Mouse (Mus musculus) right cerebral cortex, postnatal 14 days (tissue): Measurements from ENCODE around the gene Wbp4.
"Not testable (repeated sequence)": the region's sequence is repeated elsewhere in the genome, so short reads cannot be mapped to it uniquely, and the experiment has no call there.

ENCODE experiments used
- DNase-seq: peaks from one replicate; pipeline ENCODE4 v3.0.0; 2022

The Wbp4 gene

DNA sequence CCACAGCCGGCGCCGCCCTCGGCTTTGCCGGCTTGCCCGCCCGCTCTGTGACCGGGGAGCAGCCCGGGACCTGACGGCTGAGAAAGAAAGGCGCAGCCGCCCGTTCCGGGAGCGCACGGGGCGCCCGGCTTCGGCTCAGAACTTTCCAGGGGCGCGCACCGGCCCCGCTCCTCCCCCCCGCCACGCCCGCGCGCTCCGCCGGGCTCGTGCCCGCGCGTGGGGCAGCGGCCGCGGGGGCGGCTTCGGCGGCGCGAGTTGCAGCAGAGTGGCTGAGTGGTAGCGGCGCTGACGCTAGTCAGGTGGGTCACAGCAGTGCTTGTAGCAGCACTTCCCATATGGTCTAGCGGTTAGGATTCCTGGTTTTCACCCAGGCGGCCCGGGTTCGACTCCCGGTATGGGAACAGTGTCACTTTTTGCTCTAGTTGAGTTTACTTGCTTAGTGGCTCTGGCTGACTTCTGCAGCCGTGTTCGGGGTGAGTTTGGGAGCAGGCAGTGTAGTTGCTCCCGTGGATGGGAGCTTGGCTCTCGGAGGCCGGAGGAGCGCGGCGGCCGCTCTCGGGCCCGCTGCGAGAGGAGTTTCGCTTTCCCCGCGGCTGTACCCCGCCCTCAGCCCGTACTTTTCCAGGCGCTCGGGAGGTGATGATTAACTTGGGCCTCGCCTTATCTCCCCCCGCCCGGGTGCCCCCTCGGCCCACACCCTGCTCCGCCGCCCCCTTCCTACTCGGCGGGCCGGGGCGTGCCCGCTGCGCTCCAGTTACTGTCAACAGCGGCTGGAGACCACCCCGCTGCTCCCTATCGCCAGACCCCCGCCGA lies at the start of gene Wbp4:
Gene Wbp4, minus strand, starts transcription at position 182 of the 813 bp plus-strand sequence.
- DNase-seq: peak; percentile 91

DNA sequence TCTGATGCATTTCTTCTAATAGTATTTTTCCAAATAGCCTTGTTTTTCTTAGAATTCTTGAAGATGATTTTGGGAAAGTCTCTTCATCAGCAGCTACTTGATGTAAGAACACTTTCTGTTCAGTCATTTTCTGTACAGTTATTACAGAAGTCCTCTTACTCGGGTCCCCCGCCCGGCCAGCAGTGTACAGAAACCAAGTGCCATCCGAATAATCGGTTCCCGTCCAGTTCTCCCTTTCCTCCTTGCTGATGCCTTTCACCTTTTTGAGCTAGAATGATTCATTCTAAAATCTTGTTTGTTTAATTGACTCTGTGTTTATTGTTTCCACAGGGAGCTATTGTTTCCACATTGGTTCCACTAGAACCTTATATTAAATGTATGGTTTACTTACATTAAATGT lies 49.4 kb upstream of the Wbp4 start:
- no peak for DNase-seq

GRCm38 (mm10) chr14:79529581-79530554 lies 48.5 kb upstream of the Wbp4 start:
- DNase-seq: no peak

DNA sequence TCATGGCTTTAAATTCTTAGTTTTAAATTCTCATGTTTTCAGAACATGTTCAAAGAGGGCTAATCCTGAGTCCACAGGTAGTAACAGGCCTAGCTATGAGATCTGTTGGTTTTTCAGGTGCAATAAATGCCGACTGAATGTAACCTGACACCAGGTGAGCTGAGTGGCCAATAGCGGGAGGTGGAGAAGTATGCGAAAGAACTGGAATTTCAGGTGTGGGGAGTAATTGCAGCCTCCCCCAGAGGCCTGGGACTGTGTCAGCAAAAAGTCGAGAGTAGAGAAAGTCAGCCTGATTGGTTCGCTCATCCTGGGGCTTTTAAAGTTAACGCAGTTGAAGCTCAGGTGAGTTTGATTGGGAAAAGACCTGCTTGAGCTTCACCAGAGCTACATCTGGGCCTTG lies 46.4 kb upstream of the Wbp4 start:
- no peak for DNase-seq

DNA sequence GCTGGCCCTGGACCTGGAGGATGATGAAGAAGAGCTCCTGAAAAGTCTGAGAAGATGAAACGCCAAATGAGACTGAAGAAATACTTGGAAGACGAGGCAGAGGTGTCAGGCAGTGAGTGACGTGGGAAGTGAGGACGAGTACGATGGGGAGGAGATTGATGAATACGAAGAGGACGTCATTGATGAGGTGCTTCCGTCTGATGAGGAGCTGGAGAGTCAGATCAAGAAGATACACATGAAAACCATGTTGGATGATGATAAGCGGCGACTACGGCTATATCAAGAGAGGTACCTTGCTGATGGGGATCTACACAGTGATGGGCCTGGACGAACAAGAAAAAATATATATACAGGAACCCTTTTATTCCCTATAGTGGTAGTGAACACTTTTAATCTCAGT lies 44.8 kb upstream of the Wbp4 start:
- not testable (repeated sequence) for DNase-seq

DNA sequence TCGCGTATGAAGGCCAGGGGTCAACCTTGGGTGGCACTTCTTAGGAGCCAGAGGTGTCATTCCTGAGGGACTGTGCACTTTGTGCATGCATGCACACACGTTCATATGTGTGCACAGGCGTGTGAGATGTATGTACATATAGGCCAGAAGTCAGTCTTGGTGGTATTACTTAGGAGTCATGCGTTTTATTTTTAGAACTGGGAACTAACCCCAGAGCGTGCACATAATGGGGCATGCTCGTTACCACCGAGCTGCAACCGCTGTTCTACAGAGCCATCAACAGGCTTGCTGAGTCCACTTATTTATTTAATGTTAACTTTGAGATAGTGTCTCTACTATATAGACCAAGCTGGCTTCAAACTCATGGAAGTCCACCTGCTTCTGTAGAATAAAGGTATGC lies 41.1 kb upstream of the Wbp4 start:
- no peak for DNase-seq

GRCm38 (mm10) chr14:79521471-79522117 lies 40.3 kb upstream of the Wbp4 start:
- DNase-seq: no peak

DNA sequence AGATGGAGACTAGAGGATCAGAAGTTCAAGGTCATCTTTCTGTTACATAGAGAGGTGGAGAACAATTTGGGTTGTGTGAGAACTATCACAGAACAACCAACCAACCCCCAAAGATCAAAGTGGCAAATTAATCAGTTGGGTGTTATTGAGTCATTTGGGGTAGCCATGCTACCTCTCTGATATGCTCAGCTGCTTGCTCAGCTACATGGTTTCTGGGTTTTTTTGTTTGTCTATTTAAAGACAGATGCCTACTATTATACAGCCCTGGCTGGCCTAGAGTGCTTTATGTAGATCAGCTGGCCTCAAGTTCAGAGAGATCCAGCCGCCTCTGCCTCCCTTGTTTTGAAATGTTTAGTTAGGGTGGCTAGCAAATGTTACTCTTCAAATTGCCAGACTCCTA lies 39.7 kb upstream of the Wbp4 start:
- DNase-seq: no peak

GRCm38 (mm10) chr14:79520612-79521011 lies 39.3 kb upstream of the Wbp4 start:
- no peak for DNase-seq

- DNase-seq: no peak
Measured at GRCm38 (mm10) chr14:79519663-79519975, 38.3 kb upstream of the Wbp4 start.

- DNase-seq: no peak
Measured at GRCm38 (mm10) chr14:79518761-79519662, 37.7 kb upstream of the Wbp4 start.

DNA sequence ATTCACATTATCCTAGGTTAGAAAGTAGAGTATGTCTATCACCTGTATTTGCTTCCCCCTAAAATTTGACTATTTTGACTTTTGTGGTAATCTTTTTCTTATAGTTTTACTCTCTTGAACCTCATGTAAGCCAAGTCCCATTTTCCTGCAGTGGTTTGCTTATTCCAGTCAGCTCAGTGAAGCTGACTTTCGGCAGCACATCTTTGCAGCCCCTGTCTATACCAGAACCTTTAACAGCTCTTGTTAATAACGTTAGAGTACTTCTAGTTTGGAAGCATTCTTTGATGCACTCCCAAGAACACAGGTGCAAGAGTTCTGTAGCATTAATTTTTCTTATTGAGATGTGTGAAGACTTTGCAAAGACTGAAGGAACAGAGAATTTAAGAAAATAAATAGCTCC lies 36.8 kb upstream of the Wbp4 start:
- DNase-seq: no peak

DNA sequence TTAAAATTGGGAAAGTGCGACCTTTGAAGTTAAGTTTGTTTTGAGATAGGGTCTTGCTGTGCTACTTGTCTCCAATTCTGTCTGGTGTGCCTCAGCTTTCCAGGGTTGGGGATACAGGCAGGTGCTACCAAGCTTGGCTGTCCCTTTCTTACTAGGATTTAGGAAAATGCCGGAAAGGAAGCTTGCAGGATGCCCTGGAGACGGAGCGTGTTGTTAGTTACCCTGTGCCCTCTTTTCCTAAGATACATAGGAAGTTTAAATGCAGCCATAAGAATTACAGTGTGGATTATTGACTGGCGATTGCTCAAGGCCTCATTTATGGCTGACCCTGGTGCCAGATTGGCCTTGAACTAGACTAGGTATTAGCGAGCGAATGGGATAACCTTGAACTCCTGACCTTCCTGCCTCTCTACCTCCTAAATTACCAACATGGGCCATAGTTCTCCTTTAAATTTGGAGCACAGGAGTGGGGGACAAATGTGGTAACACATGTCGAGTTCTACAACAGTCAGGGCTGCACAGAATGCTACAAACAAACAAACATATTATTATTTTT lies 35.9 kb upstream of the Wbp4 start:
- no peak for DNase-seq

GRCm38 (mm10) chr14:79516751-79517150 lies 35.4 kb upstream of the Wbp4 start:
- no peak for DNase-seq

DNA sequence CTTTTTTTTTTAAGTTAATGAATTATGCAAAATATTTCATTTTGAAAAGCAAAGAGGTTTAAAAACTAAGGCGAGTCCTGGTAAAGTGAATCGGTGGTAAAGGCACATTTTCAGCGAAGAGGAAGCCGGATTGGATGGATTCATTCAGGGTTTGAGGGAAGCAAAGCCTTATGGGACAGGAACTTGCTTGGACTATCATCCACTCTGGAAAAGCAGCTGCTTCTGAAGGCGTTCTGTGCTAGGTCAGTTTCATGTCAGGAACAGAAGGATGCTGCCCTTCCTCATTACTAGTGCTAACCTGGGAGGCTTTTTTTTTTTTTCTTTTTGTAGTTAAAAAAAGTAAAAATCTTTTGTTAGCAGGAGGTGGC lies 34.9 kb upstream of the Wbp4 start:
- no peak for DNase-seq

DNA sequence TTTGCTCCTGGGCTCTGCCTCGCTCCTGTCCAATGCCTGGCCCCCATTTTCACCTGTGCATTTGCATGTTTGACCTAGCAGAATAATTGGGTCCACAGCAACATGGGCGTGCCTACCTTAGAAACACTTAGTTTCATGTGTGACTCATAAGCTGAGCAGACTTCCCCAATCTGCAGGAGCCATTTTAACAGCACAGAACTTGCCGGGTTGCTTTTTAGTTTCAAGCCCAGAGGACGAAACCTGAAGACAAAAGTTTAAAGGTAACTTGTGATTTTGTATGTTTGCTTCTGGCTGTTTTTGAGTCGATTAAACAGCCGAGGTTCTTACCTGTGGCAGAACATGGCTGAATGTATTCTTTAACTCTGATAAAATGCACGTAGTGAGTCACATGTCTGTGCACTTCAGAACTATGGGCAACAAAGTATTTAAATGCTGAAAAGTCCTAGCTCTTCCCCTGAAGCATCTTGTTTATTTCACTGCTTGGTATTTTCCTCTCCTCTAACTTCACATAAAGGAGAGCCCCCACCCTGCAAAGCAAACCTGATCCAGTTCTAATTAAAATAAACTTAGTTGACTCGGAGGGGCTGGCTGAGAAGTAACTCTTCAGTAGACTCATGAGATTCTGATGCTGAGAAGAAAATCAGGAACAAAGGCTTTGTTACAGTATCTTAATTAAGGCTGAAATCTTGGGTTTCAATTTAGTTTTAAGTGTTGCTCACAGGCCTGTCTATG lies 34.4 kb upstream of the Wbp4 start:
- DNase-seq: no peak

- no peak for DNase-seq
Measured at GRCm38 (mm10) chr14:79515100-79515499, 33.8 kb upstream of the Wbp4 start.

- no peak for DNase-seq
Measured at GRCm38 (mm10) chr14:79513951-79514350, 32.6 kb upstream of the Wbp4 start.

GRCm38 (mm10) chr14:79511521-79511920 lies 30.2 kb upstream of the Wbp4 start:
- no peak for DNase-seq

DNA sequence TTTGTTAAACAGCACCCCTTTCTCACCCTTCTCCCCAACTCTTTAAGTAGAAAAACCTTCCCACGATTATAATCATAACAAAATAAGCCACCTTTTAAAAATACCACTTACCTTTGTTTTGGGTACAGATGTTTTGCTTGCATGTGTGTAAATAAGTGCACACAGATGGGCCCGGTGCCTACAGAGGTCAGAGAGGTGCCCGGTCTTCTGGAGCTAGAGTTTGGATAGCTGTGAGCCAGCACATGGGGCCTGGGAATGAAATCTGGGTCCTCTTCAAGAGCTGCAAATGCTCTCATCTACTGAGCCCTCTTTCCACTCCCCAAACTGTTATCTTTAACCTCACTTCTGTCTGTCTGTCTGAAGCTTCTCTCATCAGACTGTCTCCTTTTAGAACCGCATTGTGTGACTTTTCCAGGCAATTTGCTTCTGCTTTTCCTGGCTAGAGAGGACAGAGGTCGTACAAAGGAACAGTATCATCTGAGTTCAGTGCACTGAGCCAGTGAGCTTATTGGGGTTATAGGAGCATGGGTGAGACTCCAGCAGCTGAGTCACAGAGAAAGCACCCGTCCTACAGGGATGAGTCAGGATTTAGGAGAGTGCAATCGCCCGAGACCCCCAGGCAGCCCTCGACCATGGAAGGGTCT lies 27.5 kb upstream of the Wbp4 start:
- no peak for DNase-seq

- no peak for DNase-seq
Measured at GRCm38 (mm10) chr14:79507846-79508245, 26.5 kb upstream of the Wbp4 start.
